Mouse (Mus musculus): ENCODE measurements at regions not wholly inside any gene's neighbourhood (a gene's known extent, or its start where the extent isn't known, plus 50 kb on each side); places are given as distances from the start of the nearest gene placed in this dataset.

- Histone ChIP-seq H3K27me3 (ENCODE audit: control insufficient read depth, insufficient read depth, low read length) (no peaks in the 10 kb centered on the region), H3K36me3 (ENCODE audit: control insufficient read depth, insufficient read depth, low read length) (no peaks in the 10 kb centered on the region), H3K4me3 (ENCODE audit: control insufficient read depth, low read depth, low read length) (no peak overlapping the region), H3K4me1 (ENCODE audit: control insufficient read depth, insufficient read depth, low read length) (no peaks in the 10 kb centered on the region; the same call in none of the 2 replicates), H3K27ac (ENCODE audit: control insufficient read depth, insufficient read depth, low read depth, low read length) (no peak overlapping the region)
- TF ChIP-seq CTCF (IDR thresholded peaks at IDR 0.05; ENCODE audit: control insufficient read depth, insufficient read depth, insufficient replicate concordance, low read depth, low read length) (no peak), POLR2A (IDR thresholded peaks at IDR 0.05; ENCODE audit: control insufficient read depth, low read depth, low read length) (no peak)
These were observed 53.6 kb upstream of the Tmpo start for GRCm38 (mm10) chr10:91234709-91235108.
